Mouse (Mus musculus) embryonic facial prominence, embryonic 12.5 days (tissue): ENCODE data around the gene Fads2. TPM values are rescaled to one million over a fixed set of nuclear protein-coding genes. Genes with fewer than 3 reads are reported as not detected.

Experiments used
- ATAC-seq: fragments of 200-750 bp; cut with Nextera tagmentation; 2 replicates; pipeline ENCODE4 v1.8.0; 2017; ENCODE audit not compliant: insufficient number of reproducible peaks, insufficient read depth, low FRiP score, low TSS enrichment
- H3K27ac ChIP-seq: fragments of 300-500 bp; sonication (generic); 2 replicates; pipeline ENCODE4 v1.5.1; 2016; ENCODE audit warnings: mild to moderate bottlenecking
- H3K27me3 ChIP-seq: fragments of 300-500 bp; sonication (generic); 2 replicates; pipeline ENCODE4 v1.6.1; 2016; ENCODE audit warnings: mild to moderate bottlenecking, moderate library complexity
- H3K36me3 ChIP-seq: fragments of 300-500 bp; sonication (generic); 2 replicates; pipeline ENCODE4 v1.6.1; 2016; ENCODE audit warnings: mild to moderate bottlenecking
- H3K4me1 ChIP-seq: fragments of 300-500 bp; sonication (generic); 2 replicates; pipeline ENCODE4 v1.6.1; 2016
- H3K4me2 ChIP-seq: fragments of 300-500 bp; sonication (generic); replicated peaks from 2 replicates; pipeline ENCODE4 v1.6.1; 2016; ENCODE audit warnings: mild to moderate bottlenecking, moderate library complexity
- H3K4me3 ChIP-seq: fragments of 300-500 bp; sonication (generic); 2 replicates; pipeline ENCODE4 v1.5.1; 2016; ENCODE audit warnings: mild to moderate bottlenecking
- H3K9ac ChIP-seq: fragments of 300-500 bp; sonication (generic); 2 replicates; pipeline ENCODE4 v1.6.1; 2016; ENCODE audit warnings: mild to moderate bottlenecking, moderate library complexity
- H3K9me3 ChIP-seq: fragments of 300-500 bp; sonication (generic); 2 replicates; pipeline ENCODE4 v1.6.1; 2016; ENCODE audit warnings: mild to moderate bottlenecking, moderate library complexity
- WGBS: fragments of 180-500 bp; shearing (Covaris S2); methylation state at CpG from one replicate; pipeline ENCODE4 v1.1.7; 2016; 5-methylcytosine and 5-hydroxymethylcytosine counted together
- polyA plus RNA-seq: library from polyadenylated mRNA; unstranded; fragments of >200 nt; fragmentation: Nextera tagmentation; extraction: Ambion mirVana; gene quantifications from 2 replicates; pipeline ENCODE4 v1.2.1, GENCODE M21; 2016

Gene Fads2
- polyA plus RNA-seq, 1 experiment from 2014 or later = 125 TPM

- ATAC-seq = no peak
- H3K4me1 ChIP-seq = no peaks in the 10 kb centered on the region
- H3K9me3 ChIP-seq = no peaks in the 10 kb centered on the region
- H3K4me3 ChIP-seq = no peak overlapping the region
- H3K27me3 ChIP-seq = no peaks in the 10 kb centered on the region
- WGBS = 54% methylated on average over 9 of the region's 9 CpGs
- H3K4me2 ChIP-seq = no peak overlapping the region
- peaks cover 34% of the 10 kb centered on the region for H3K36me3 ChIP-seq
- H3K27ac ChIP-seq = no peak overlapping the region
- H3K9ac ChIP-seq = no peak overlapping the region
Measured at GRCm38 (mm10) chr19:10058876-10059427, 42.6 kb downstream of the Fads2 start.

GRCm38 (mm10) chr19:10058352-10058825 lies 43.2 kb downstream of the Fads2 start:
- no peak overlapping the region for H3K27ac ChIP-seq
- no peak overlapping the region for H3K4me2 ChIP-seq
- no peaks in the 10 kb centered on the region for H3K4me1 ChIP-seq
- peaks cover 34% of the 10 kb centered on the region for H3K36me3 ChIP-seq
- no peak overlapping the region for H3K9ac ChIP-seq
- WGBS = 92% methylated on average over 1 of the region's 1 CpGs
- ATAC-seq = no peak
- H3K4me3 ChIP-seq = no peak overlapping the region
- H3K27me3 ChIP-seq = no peaks in the 10 kb centered on the region
- no peaks in the 10 kb centered on the region for H3K9me3 ChIP-seq

- H3K36me3 ChIP-seq = peaks cover 27% of the 10 kb centered on the region
- no peak for ATAC-seq
- no peak overlapping the region for H3K4me2 ChIP-seq
- H3K9ac ChIP-seq = no peak overlapping the region
- no peaks in the 10 kb centered on the region for H3K27me3 ChIP-seq
- no peak overlapping the region for H3K27ac ChIP-seq
- 66% methylated on average over 11 of the region's 11 CpGs for WGBS
- H3K4me3 ChIP-seq = no peak overlapping the region
- H3K9me3 ChIP-seq = no peaks in the 10 kb centered on the region
- H3K4me1 ChIP-seq = no peaks in the 10 kb centered on the region
Measured at GRCm38 (mm10) chr19:10057486-10058351, 43.8 kb downstream of the Fads2 start.

- no peak for ATAC-seq
- 85% methylated on average over 3 of the region's 3 CpGs for WGBS
- no peak overlapping the region for H3K27ac ChIP-seq
- no peaks in the 10 kb centered on the region for H3K27me3 ChIP-seq
- H3K36me3 ChIP-seq = peaks cover 17% of the 10 kb centered on the region; the same call in 1 of the 2 replicates
- H3K4me1 ChIP-seq = no peaks in the 10 kb centered on the region
- H3K9me3 ChIP-seq = no peaks in the 10 kb centered on the region
- H3K4me3 ChIP-seq = no peak overlapping the region
- no peak overlapping the region for H3K4me2 ChIP-seq
- no peak overlapping the region for H3K9ac ChIP-seq
Measured at GRCm38 (mm10) chr19:10056686-10057085, 44.9 kb downstream of the Fads2 start.

GRCm38 (mm10) chr19:10055783-10056660 lies 45.5 kb downstream of the Fads2 start:
- WGBS = 85% methylated on average over 22 of the region's 22 CpGs
- Histone ChIP-seq H3K4me3 (no peak overlapping the region), H3K9me3 (no peaks in the 10 kb centered on the region), H3K27ac (no peak overlapping the region), H3K4me1 (no peaks in the 10 kb centered on the region), H3K4me2 (no peak overlapping the region), H3K36me3 (peaks cover 15% of the 10 kb centered on the region; the same call in 1 of the 2 replicates), H3K9ac (no peak overlapping the region), H3K27me3 (no peaks in the 10 kb centered on the region)
- no peak for ATAC-seq

GRCm38 (mm10) chr19:10055261-10055660 lies 46.3 kb downstream of the Fads2 start:
- Histone ChIP-seq H3K9me3 (no peaks in the 10 kb centered on the region), H3K27me3 (no peaks in the 10 kb centered on the region), H3K27ac (no peak overlapping the region), H3K4me2 (no peak overlapping the region), H3K4me3 (no peak overlapping the region), H3K9ac (no peak overlapping the region), H3K36me3 (peaks cover 15% of the 10 kb centered on the region; the same call in 1 of the 2 replicates), H3K4me1 (no peaks in the 10 kb centered on the region)
- WGBS = 83% methylated on average over 3 of the region's 3 CpGs
- ATAC-seq = no peak

- Histone ChIP-seq H3K27me3 (no peaks in the 10 kb centered on the region), H3K4me3 (no peak overlapping the region), H3K4me2 (no peak overlapping the region), H3K4me1 (no peaks in the 10 kb centered on the region), H3K9ac (no peak overlapping the region), H3K9me3 (no peaks in the 10 kb centered on the region), H3K27ac (no peak overlapping the region), H3K36me3 (peaks cover 15% of the 10 kb centered on the region; the same call in 1 of the 2 replicates)
- no peak for ATAC-seq
- WGBS = 90% methylated on average over 6 of the region's 6 CpGs
Measured at GRCm38 (mm10) chr19:10054361-10055075, 47.0 kb downstream of the Fads2 start.

GRCm38 (mm10) chr19:10053692-10054260 lies 47.8 kb downstream of the Fads2 start:
- H3K27ac ChIP-seq = no peak overlapping the region
- H3K9ac ChIP-seq = no peak overlapping the region
- no peak overlapping the region for H3K4me3 ChIP-seq
- ATAC-seq = no peak
- peaks cover 15% of the 10 kb centered on the region; the same call in 1 of the 2 replicates for H3K36me3 ChIP-seq
- no peak overlapping the region for H3K4me2 ChIP-seq
- H3K27me3 ChIP-seq = no peaks in the 10 kb centered on the region
- no peaks in the 10 kb centered on the region for H3K9me3 ChIP-seq
- no peaks in the 10 kb centered on the region for H3K4me1 ChIP-seq
- WGBS = 95% methylated on average over 10 of the region's 10 CpGs

- H3K9me3 ChIP-seq = no peaks in the 10 kb centered on the region
- no peaks in the 10 kb centered on the region for H3K27me3 ChIP-seq
- H3K9ac ChIP-seq = no peak overlapping the region
- no peak for ATAC-seq
- 91% methylated on average over 4 of the region's 4 CpGs for WGBS
- no peaks in the 10 kb centered on the region for H3K4me1 ChIP-seq
- no peak overlapping the region for H3K4me2 ChIP-seq
- no peak overlapping the region for H3K27ac ChIP-seq
- H3K4me3 ChIP-seq = no peak overlapping the region
- H3K36me3 ChIP-seq = peaks cover 15% of the 10 kb centered on the region; the same call in 1 of the 2 replicates
Measured at GRCm38 (mm10) chr19:10052698-10053097, 48.8 kb downstream of the Fads2 start.

- Histone ChIP-seq H3K27ac (no peak overlapping the region), H3K9ac (no peak overlapping the region), H3K4me1 (no peaks in the 10 kb centered on the region), H3K4me3 (no peak overlapping the region), H3K36me3 (0 out of 2 replicates have a peak, but pooled peaks cover 11% of the 10 kb centered on the region), H3K27me3 (no peaks in the 10 kb centered on the region), H3K4me2 (no peak overlapping the region), H3K9me3 (no peaks in the 10 kb centered on the region)
- WGBS = 88% methylated on average over 2 of the region's 2 CpGs
- no peak for ATAC-seq
Measured at GRCm38 (mm10) chr19:10050438-10050837, 51.1 kb downstream of the Fads2 start.

GRCm38 (mm10) chr19:10049533-10049932 lies 52.0 kb downstream of the Fads2 start:
- ATAC-seq = no peak
- no peak overlapping the region for H3K9ac ChIP-seq
- H3K36me3 ChIP-seq = 0 out of 2 replicates have a peak, but pooled peaks cover 9% of the 10 kb centered on the region
- H3K27ac ChIP-seq = no peak overlapping the region
- no peaks in the 10 kb centered on the region for H3K4me1 ChIP-seq
- no peaks in the 10 kb centered on the region for H3K27me3 ChIP-seq
- H3K4me2 ChIP-seq = no peak overlapping the region
- no peak overlapping the region for H3K4me3 ChIP-seq
- H3K9me3 ChIP-seq = no peaks in the 10 kb centered on the region
